Mouse (Mus musculus) liver, adult (tissue): ENCODE measurements around the gene Cyth4.

Experiments
- GATA4 ChIP-seq: IDR thresholded peaks from 2 replicates; pipeline ENCODE4 v1.6.1; 2014; ENCODE audit warnings: mild to moderate bottlenecking, low read length; ENCODE audit not compliant: insufficient replicate concordance

The Cyth4 gene

DNA sequence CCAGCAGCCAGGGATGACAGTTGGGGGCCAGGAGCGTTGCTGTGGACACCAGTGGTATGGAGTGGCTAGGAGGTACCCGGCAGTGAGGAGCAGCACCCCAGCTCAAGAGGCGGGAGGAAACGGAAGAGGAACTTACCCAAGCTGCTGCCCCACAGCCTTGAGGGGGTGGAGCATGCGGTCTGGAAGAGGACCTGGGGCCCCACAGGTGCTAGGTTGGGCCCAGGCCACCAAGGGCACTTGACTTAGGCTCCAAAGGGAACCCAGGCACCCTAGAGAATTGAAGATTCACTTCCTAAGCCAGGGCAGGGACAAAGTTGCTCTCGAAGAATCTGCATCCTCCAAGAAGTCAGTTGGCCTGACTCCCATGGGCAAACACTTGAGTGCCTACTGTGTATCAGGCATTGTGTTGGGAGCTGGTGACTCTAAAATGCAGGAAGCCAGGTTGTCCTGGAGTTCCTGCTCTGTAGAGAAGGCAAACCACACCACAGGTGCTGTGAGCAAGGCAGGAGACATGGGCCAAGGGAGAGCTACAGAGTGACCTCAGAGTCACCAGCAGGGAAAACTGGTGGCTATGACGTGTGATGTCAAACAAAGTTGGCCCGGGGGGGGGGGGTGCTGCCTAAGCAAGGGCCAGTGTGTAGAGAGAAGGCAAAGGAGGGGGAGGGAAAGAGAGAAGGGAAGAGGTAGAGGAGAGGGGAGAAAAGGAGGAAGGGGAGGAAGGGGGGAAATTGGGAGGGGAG lies 24.0 kb upstream of the Cyth4 start, which contains the start of gene Rac2:
Gene Rac2 (minus strand): TSS at position 126 of the 740 bp plus-strand sequence.
- no peak for TF ChIP-seq GATA4

GRCm38 (mm10) chr15:78576284-78576810 lies 20.5 kb upstream of the Cyth4 start:
- no peak for TF ChIP-seq GATA4

GRCm38 (mm10) chr15:78583352-78583751 lies 13.5 kb upstream of the Cyth4 start:
- TF ChIP-seq GATA4 = no peak

GRCm38 (mm10) chr15:78585404-78585803 lies 11.4 kb upstream of the Cyth4 start:
- TF ChIP-seq GATA4 = no peak

- TF ChIP-seq GATA4 = no peak
Measured at GRCm38 (mm10) chr15:78587050-78587994, 9.5 kb upstream of the Cyth4 start.

DNA sequence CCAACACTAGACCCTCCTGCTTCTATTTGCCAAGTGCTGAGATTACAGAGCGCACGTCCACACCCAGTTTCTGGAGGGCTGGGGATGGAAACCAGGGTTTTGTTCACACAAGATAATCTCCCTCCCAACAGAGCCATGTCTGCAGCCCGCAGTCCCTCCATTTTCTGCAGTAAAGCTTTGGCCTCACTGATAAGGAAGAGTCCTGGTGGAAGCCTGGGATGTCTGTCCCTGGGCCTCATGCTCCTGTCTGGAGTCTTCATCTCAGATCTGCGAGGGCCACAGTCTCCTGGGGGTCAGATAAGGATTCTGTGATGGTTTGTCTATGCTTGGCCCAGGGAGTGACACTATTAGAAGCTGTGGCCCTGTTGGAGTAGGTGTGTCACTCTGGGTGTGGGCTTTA lies 8.8 kb upstream of the Cyth4 start:
- no peak for TF ChIP-seq GATA4

DNA sequence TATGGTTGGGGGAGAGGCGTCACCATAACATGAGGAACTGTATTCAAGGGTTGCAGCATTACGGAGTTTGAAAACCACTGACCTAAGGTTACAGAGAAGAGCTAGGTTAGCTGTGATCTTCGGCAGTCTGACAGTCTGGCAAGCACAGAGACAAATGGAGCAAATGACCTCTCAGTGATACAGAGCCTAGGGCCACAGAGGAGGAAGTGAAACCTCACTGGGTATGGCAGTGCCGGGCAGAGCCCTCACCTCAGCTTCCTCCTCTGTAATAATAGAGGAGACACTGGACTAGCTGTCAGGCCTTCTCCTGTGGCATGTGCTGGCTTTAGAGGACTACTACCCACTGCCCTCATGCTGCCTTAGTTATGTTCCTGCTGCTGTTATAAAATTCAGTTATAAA lies 7.9 kb upstream of the Cyth4 start:
- no peak for TF ChIP-seq GATA4

GRCm38 (mm10) chr15:78589936-78590335 lies 6.9 kb upstream of the Cyth4 start:
- no peak for TF ChIP-seq GATA4

GRCm38 (mm10) chr15:78590785-78591184 lies 6.1 kb upstream of the Cyth4 start:
- TF ChIP-seq GATA4 = no peak

- no peak for TF ChIP-seq GATA4
Measured at GRCm38 (mm10) chr15:78591680-78592451, 5.0 kb upstream of the Cyth4 start.

GRCm38 (mm10) chr15:78592452-78592968 lies 4.3 kb upstream of the Cyth4 start:
- no peak for TF ChIP-seq GATA4

DNA sequence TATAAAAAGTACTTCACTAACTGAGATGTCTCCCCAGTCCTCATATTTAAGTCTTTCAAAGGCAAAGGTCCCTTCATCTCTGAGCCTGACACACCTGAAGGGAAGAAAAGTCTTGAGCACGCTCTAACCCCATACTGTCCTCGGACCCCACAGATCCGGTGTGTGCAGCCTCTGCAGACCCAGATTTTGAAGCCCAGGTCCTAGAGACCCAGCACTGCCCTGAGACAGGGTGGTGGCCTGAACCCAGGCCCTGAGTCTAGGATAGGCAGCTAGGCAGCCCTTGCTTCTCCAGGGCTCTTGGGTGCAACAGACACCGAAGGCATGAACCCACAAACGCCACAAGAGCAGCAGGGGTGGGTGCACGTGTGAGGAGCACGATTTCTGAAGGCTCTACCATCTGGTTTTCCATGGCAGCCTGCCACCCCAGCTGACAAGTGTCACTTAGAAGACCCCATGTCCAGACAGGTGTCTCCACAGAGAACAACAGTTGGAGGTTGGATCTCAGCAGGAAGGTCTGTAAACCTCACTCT lies 2.9 kb upstream of the Cyth4 start:
- TF ChIP-seq GATA4 = no peak

DNA sequence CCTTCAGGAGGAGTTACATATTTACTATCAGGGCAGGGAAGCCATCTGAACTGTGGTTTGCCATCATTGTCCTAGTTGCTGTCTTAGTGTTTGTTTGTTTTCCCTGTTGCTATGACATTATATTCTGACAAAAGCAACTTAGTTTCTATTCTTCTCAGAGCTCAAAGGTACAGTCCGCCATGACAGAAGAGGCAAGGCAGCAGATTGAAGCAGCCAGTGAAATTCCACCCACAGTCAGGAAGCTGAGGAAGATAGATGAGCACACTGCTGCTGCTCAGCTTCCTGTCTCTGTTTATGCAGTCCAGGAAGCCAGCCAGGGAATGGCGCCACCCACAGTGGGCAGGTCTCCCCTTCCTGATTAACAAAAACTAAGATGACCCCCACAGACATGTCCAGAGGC lies 2.0 kb upstream of the Cyth4 start:
- TF ChIP-seq GATA4 = no peak

- TF ChIP-seq GATA4 = no peak
Measured at GRCm38 (mm10) chr15:78595468-78595867, 1.4 kb upstream of the Cyth4 start.

- no peak for TF ChIP-seq GATA4
Measured at GRCm38 (mm10) chr15:78596504-78596903, 343 bp upstream of the Cyth4 start.
